Mouse (Mus musculus) cerebellum, adult 2 months (tissue): ENCODE data around the gene Gm49373. TPM values are rescaled to one million over a fixed set of nuclear protein-coding genes. Genes with fewer than 3 reads are reported as not detected.
"Not testable (repeated sequence)": the region's sequence is repeated elsewhere in the genome, so short reads cannot be mapped to it uniquely, and the experiment has no call there.

Source experiments
- DNase-seq, 2 experiments: peaks; one replicate each; pipeline ENCODE4 v3.0.0; 2021
- H3K27ac ChIP-seq: fragments of 200-500 bp; 2 replicates; pipeline ENCODE4 v1.5.1; 2012; ENCODE audit warnings: low read length, control low read depth, inconsistent platforms; ENCODE audit not compliant: insufficient read depth
- H3K27me3 ChIP-seq: fragments of 200-500 bp; 2 replicates; pipeline ENCODE4 v1.6.1; 2012; ENCODE audit warnings: inconsistent platforms, mild to moderate bottlenecking, low read length, moderate library complexity; ENCODE audit not compliant: control insufficient read depth, insufficient read depth
- H3K4me1 ChIP-seq: fragments of 200-500 bp; 2 replicates; pipeline ENCODE4 v1.6.1; 2011; ENCODE audit warnings: low read length; ENCODE audit not compliant: control insufficient read depth, insufficient read depth
- H3K4me3 ChIP-seq: fragments of 200-500 bp; replicated peaks from 2 replicates; pipeline ENCODE3; 2011; ENCODE audit warnings: mild to moderate bottlenecking, low read depth, low read length, control low read depth; ENCODE audit not compliant: insufficient read depth
- CTCF ChIP-seq: fragments of 200-500 bp; IDR thresholded peaks from 2 replicates; pipeline ENCODE4 v1.5.1; 2011; ENCODE audit warnings: low read depth, mild to moderate bottlenecking, control low read depth, low read length, moderate library complexity, borderline replicate concordance; ENCODE audit not compliant: insufficient read depth
- POLR2A ChIP-seq: fragments of 200-500 bp; IDR thresholded peaks from 2 replicates; pipeline ENCODE4 v1.6.1; 2011; ENCODE audit warnings: low read length, control low read depth, borderline replicate concordance; ENCODE audit not compliant: insufficient read depth
- WGBS: fragments of 180-500 bp; shearing (Covaris S2); methylation state at CpG from one replicate; pipeline ENCODE4 v1.1.7; 2018; 5-methylcytosine and 5-hydroxymethylcytosine counted together
- polyA plus RNA-seq: library from polyadenylated mRNA; depleted of rRNA; stranded (reverse); fragments of >200 nt; gene quantifications from 2 replicates; pipeline ENCODE4 v1.2.3, GENCODE M21; 2012

The Gm49373 gene
- polyA plus RNA-seq, 1 experiment = 1.8 TPM

- Histone ChIP-seq H3K27me3 (no peaks in the 10 kb centered on the region), H3K4me3 (no peak overlapping the region), H3K4me1 (no peaks in the 10 kb centered on the region), H3K27ac (no peak overlapping the region)
- 97% methylated on average over 2 of the region's 2 CpGs for WGBS
- TF ChIP-seq POLR2A = no peak
- no peak for TF ChIP-seq CTCF
- no peak for DNase-seq
Observed at GRCm38 (mm10) chr9:21062928-21063327, 10.0 kb downstream of the Gm49373 start.

GRCm38 (mm10) chr9:21051578-21051977 lies 21.3 kb downstream of the Gm49373 start:
- WGBS = 70% methylated on average over 10 of the region's 10 CpGs

GRCm38 (mm10) chr9:21045235-21045634 lies 27.7 kb downstream of the Gm49373 start:
- H3K4me1 ChIP-seq = no peaks in the 10 kb centered on the region
- H3K4me3 ChIP-seq = no peak overlapping the region
- no peak for DNase-seq
- 74% methylated on average over 3 of the region's 3 CpGs for WGBS
- TF ChIP-seq CTCF (no peak), POLR2A (no peak)
- H3K27ac ChIP-seq = no peak overlapping the region
- no peaks in the 10 kb centered on the region for H3K27me3 ChIP-seq

More at GRCm38 (mm10) chr9:21051578-21051977, 21.3 kb downstream of the Gm49373 start:
- Histone ChIP-seq H3K27me3 (no peaks in the 10 kb centered on the region), H3K4me3 (no peak overlapping the region), H3K4me1 (no peaks in the 10 kb centered on the region), H3K27ac (no peak overlapping the region)
- DNase-seq = no peak
- TF ChIP-seq POLR2A = no peak

- DNase-seq, H3K27me3 ChIP-seq, H3K27ac ChIP-seq, H3K4me1 ChIP-seq, H3K4me3 ChIP-seq: not testable (repeated sequence)
- WGBS = 36% methylated on average over 1 of the region's 1 CpGs
Observed at GRCm38 (mm10) chr9:21044785-21045184, 28.1 kb downstream of the Gm49373 start.

- no peak for DNase-seq
- no peaks in the 10 kb centered on the region for H3K4me1 ChIP-seq
- no peaks in the 10 kb centered on the region for H3K27me3 ChIP-seq
- H3K27ac ChIP-seq = no peak overlapping the region
- H3K4me3 ChIP-seq = no peak overlapping the region
- 83% methylated on average over 4 of the region's 4 CpGs for WGBS
- TF ChIP-seq POLR2A (no peak), CTCF (no peak)
Observed at GRCm38 (mm10) chr9:21043563-21043962, 29.3 kb downstream of the Gm49373 start.

- 50% methylated on average over 4 of the region's 4 CpGs for WGBS
- Histone ChIP-seq H3K27me3 (no peaks in the 10 kb centered on the region; the same call in 1 of the 2 replicates), H3K4me3 (no peak overlapping the region), H3K4me1 (no peaks in the 10 kb centered on the region), H3K27ac (no peak overlapping the region)
- DNase-seq = no peak
- TF ChIP-seq POLR2A (no peak), CTCF (no peak)
Observed at GRCm38 (mm10) chr9:21041308-21041707, 31.6 kb downstream of the Gm49373 start.

GRCm38 (mm10) chr9:21039779-21040178 lies 33.1 kb downstream of the Gm49373 start:
- no peak for DNase-seq
- H3K27me3 ChIP-seq = no peaks in the 10 kb centered on the region; the same call in 1 of the 2 replicates
- no peaks in the 10 kb centered on the region for H3K4me1 ChIP-seq
- no peak overlapping the region for H3K4me3 ChIP-seq
- WGBS = 72% methylated on average over 3 of the region's 3 CpGs
- TF ChIP-seq CTCF (no peak), POLR2A (no peak)
- no peak overlapping the region for H3K27ac ChIP-seq

GRCm38 (mm10) chr9:21037481-21037891 lies 35.4 kb downstream of the Gm49373 start:
- WGBS = under 1% methylated on average over 31 of the region's 31 CpGs

GRCm38 (mm10) chr9:21036666-21037065 lies 36.2 kb downstream of the Gm49373 start:
- WGBS = 4% methylated on average over 22 of the region's 22 CpGs
- no peaks in the 10 kb centered on the region; the same call in 1 of the 2 replicates for H3K27me3 ChIP-seq
- H3K4me3 ChIP-seq = no peak overlapping the region
- H3K27ac ChIP-seq = no peak overlapping the region
- no peak for DNase-seq
- H3K4me1 ChIP-seq = peaks cover 5% of the 10 kb centered on the region; the same call in 1 of the 2 replicates
- TF ChIP-seq CTCF (no peak), POLR2A (no peak)

More at GRCm38 (mm10) chr9:21037481-21037891, 35.4 kb downstream of the Gm49373 start:
- Histone ChIP-seq H3K4me1 (peaks cover 5% of the 10 kb centered on the region; the same call in 1 of the 2 replicates), H3K27ac (no peak overlapping the region), H3K27me3 (no peaks in the 10 kb centered on the region; the same call in 1 of the 2 replicates), H3K4me3 (peak overlapping the region; percentile 11)
- no peak for DNase-seq
- TF ChIP-seq CTCF (no peak), POLR2A (no peak)
